Mouse (Mus musculus) cerebellum, postnatal 14 days (tissue): ENCODE data around the gene Ubtd1.
"Not testable (repeated sequence)": the region's sequence is repeated elsewhere in the genome, so short reads cannot be mapped to it uniquely, and the experiment has no call there.

Source experiments
- DNase-seq, 2 experiments: peaks; one replicate each; pipeline ENCODE4 v3.0.0; 2021; ENCODE audit warnings: mixed read lengths in 2 of 2

Ubtd1 gene

DNA sequence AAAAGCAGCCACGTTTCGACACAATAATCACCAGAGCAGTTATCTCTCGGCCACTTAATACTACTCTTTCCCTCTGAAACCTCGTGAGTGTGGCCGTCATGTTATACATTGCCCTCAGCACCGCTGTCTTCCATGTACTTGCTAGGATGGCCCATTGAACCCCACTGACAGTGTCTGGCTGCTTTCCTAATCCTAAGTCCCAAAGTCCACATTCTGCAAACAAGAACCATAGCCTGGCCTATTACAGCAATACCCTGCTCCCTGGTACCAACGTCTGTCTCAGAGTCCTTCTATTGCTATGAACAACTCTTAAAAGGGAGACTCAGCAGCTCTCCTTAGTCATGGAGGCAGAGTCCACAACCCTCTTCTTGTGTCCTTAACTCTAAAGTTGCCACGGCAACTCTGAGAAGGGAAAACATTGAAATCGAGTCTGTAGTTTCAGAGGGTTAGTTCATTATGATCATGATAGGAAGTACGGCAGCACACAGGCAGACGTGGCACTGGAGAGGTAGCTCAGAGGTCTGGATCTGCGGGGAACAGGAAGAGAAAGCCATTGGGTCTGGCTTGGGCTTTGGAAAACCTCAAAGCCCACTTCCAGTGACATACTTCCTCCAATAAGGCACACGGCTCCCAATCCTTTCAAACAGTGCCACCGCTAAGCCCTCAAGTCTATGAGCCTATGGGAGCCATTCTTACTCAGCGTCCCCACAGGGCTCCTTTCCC lies 90.5 kb downstream of the Ubtd1 start:
- DNase-seq, result no peak

DNA sequence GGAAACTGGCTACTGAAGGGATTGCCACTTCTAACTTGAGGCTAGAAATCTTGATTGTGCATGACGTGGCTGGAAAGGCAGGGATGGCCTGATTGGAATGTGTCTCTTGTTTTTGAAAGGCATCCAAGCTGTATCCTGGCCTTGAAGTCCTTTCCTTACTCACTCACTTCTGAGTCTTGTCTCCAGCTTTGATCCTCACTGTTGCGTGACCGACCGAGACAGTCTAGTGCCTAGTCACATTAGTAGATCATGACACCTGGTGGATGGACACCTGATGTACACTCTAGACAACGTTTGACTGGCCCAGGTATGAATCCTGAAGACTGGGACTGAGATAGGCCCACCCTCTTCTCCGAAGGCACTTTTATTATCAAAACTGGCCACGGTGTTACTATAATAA lies 91.2 kb downstream of the Ubtd1 start:
- DNase-seq, result peak; percentile 36 to 43

DNA sequence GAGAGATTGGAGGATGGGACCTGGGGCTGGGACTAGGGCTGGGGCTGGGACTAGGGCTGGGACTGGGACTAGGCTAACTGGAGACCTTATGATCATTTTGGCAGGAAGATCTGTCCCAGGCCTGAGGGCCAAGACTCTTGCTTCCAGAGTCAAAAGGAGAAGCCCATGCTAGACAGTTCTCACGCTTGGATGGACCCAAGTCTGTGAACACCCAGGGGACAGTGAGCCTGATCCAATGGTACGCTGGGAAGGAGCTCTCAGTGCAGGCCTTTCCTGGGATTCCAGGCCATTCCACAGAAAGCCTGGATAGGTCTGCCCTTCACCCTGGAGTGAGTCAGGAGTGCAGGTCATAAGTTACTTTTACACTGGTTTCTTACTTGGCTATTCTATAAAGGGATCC lies 93.5 kb downstream of the Ubtd1 start:
- DNase-seq, result no peak

DNA sequence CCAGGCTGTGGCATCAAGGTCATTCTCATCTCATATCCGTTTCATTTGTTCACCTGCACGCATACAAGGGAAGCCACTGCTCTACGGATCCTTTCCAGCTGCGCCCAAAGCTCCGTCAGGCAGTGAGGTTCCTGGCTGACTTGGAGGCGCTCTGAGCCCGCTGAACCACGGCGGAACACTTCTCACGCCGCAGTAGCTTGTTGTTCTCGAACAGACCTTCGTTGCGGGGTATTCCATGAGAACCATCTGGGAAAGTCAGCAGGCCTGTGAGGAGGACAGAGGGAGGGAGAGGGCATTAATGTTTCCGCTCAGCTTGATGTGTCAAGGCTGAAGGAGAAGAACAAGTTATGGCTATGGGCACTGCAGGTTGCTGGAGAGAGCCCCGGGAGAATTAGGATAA lies 94.4 kb downstream of the Ubtd1 start:
- DNase-seq, result no peak

DNA sequence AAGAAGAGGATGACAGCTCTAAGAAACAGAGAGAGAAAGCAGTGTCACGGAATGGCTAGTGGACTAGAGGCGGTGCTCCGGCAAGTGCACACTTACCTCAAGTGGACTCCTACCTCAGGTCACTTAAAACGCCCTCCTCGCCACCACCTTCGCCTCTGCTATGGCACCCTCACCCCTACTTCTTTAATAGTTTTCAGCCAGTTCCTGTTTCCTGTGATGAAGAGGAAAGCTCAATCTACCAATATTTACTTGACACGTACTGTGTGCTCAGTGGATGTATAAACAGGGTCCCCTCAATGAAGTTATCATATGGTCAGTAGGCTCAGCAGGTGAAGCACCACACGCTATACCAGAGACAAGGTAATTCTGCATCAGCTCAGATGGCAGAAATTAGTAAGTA lies 97.0 kb downstream of the Ubtd1 start:
- no peak for DNase-seq

DNA sequence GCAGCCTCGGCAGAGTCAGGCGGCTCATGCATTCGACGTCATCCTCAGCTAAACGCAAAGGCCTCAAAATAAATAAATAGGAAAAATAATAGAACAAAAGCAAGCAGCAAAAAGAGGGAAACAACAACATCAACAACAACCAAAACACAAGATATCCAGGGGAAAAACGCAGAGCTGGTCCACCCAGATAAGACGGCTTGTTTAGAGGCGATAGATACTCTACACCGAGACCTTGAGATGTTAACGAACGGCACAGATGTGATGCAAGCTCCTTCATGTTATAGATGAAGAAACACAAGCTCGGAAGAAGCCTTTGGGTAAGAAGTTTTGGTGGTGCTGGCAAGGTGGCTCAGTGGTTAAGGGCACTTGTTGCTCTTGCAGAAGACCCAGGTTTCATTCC lies 97.4 kb downstream of the Ubtd1 start:
- no peak for DNase-seq

DNA sequence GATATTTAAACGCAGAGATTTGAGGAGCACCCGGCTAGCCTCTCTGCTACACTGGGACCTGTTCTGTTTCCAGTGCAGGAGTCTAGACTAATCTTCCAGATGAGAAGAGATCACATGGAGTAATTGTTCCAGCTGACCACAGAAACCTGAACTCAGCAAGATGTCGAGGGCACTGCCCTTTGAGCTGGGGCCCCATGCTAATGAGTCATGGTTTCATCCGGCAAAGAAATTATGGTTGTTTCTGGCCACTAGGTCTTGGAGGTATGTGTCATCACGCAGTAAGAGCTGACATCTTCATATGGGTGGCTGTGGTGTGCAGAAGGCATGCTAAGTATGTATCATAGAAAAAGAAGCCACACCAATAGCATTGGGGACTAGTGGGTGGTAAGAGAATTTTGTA lies 98.4 kb downstream of the Ubtd1 start:
- no peak for DNase-seq

DNA sequence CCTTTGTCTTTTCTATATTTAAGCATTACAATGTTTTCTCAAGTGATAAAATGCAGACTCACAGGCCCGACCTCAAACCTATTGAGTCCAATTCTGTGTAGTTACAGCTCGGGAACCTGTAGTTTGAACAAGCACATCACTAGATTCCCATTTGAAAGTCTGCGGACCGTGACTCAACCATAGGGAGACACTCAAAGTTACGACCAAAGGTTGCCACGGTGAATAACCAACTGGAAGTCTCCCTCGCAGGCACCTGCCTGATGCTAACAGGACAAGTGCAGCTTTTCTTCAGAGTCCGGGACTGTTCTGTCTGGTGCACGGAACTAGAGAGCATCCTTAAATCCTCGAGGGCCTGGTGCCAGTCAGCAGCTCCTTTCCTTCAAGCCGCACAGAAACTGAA lies 98.9 kb downstream of the Ubtd1 start:
- no peak for DNase-seq

DNA sequence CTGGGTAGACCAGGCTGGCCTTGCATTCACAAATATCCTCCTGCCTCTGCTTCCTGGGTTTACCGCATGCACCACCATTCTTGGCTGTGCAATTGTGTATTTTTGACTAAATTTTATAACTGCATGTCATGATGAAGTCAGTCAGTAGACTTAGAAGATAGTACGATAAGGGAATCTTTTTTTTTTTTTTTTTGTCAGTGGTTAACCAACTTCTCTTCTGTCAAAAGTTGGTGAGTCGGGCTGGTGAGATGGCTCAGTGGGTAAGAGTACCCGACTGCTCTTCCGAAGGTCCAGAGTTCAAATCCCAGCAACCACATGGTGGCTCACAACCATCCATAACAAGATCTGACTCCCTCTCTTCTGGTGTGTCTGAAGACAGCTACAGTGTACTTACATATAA lies 100.0 kb downstream of the Ubtd1 start:
- not testable (repeated sequence) for DNase-seq
